Mouse (Mus musculus) erythroblast, embryonic 14.5 days (primary cell): ENCODE data around the gene Snd1.

ENCODE experiments used
- GATA1 ChIP-seq: IDR thresholded peaks from 2 replicates; pipeline ENCODE4 v1.6.1; 2012; ENCODE audit warnings: low read length, inconsistent platforms, mixed read lengths
- TAL1 ChIP-seq: IDR thresholded peaks from 3 replicates; pipeline ENCODE4 v1.6.1; 2012; ENCODE audit warnings: low read length, inconsistent platforms, mixed read lengths

- TF ChIP-seq TAL1 (no peak), GATA1 (no peak)
Measured at GRCm38 (mm10) chr6:28743586-28743985, 268.6 kb downstream of the Snd1 start.
